Mouse (Mus musculus): ENCODE measurements around the gene Vmn2r88. TPM values are rescaled to one million over a fixed set of nuclear protein-coding genes. Genes with fewer than 3 reads are reported as not detected.

Gene Vmn2r88
- polyA plus RNA-seq (2012; rRNA removed) = not detected in 2 replicates

GRCm38 (mm10) chr14:51410520-51410919 is at the start of gene Vmn2r88:
Gene Vmn2r88, plus strand, starts transcription at chr14:51410820.

GRCm38 (mm10) chr14:51361456-51361855 is 49.2 kb upstream of the Vmn2r88 start, which contains the start of gene Gm7247:
Gene Gm7247, plus strand, starts transcription at chr14:51361756.

DNA sequence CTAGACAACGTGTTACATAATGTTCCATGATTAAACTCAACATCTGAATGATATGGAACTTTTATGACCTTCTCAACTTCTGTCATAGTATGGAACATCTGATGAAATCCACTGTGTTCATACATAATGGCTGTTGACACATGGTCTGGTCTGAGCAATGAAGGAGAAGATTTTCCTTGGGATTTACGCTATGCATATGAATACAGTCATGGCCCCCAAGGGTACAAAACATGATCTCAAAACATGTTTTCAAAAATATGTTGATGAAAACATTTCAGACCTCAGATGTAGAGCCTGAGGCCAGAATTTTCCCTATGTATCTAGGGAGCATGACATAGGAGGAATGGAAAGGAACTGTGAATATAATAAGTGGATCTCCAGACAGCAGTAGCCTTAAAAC is 40.9 kb downstream of the Vmn2r88 start, which contains the start of gene Vmn2r89:
Vmn2r89 (plus strand) TSS at position 301 of the 400 bp plus-strand sequence.

Other genes starting within 250 kb of the Vmn2r88 start
- not detected in 2 replicates for gene Rnase2b, start 248.6 kb upstream of the Vmn2r88 start, polyA plus RNA-seq (2012; rRNA removed)
- not detected in 2 replicates for gene Ang2, start 211.7 kb upstream of the Vmn2r88 start, polyA plus RNA-seq (2012; rRNA removed)
- gene Ear14, start 207.4 kb upstream of the Vmn2r88 start, polyA plus RNA-seq (2012; rRNA removed) = not detected in 2 replicates
- not detected in 2 replicates for gene Rnase2a, start 154.7 kb upstream of the Vmn2r88 start, polyA plus RNA-seq (2012; rRNA removed)
- not detected in 2 replicates for gene Gm7247, start 49.1 kb upstream of the Vmn2r88 start, polyA plus RNA-seq (2012; rRNA removed)
- gene Vmn2r89, start 41.0 kb downstream of the Vmn2r88 start, polyA plus RNA-seq (2012; rRNA removed) = not detected in 2 replicates
- gene Gm5622, start 142.0 kb downstream of the Vmn2r88 start, polyA plus RNA-seq (2012; rRNA removed) = 0.06 and 0.08 TPM in 2 replicates
- gene Gm17175, start 163.2 kb downstream of the Vmn2r88 start, polyA plus RNA-seq (2012; rRNA removed) = not detected in 2 replicates
- not detected in 2 replicates for gene Gm17174, start 181.3 kb downstream of the Vmn2r88 start, polyA plus RNA-seq (2012; rRNA removed)
- gene Gm17078, start 200.5 kb downstream of the Vmn2r88 start, polyA plus RNA-seq (2012; rRNA removed) = not detected in 2 replicates
- not detected in 2 replicates for gene Gm4181, start 224.8 kb downstream of the Vmn2r88 start, polyA plus RNA-seq (2012; rRNA removed)